Mouse (Mus musculus) embryo, embryonic 11.5 days (tissue): ENCODE results near the gene March7.

ENCODE experiments used
- DNase-seq: peaks from one replicate; pipeline ENCODE4 v3.0.0-alpha.2; 2012; ENCODE audit warnings: low read depth, low spot score

Gene March7

DNA sequence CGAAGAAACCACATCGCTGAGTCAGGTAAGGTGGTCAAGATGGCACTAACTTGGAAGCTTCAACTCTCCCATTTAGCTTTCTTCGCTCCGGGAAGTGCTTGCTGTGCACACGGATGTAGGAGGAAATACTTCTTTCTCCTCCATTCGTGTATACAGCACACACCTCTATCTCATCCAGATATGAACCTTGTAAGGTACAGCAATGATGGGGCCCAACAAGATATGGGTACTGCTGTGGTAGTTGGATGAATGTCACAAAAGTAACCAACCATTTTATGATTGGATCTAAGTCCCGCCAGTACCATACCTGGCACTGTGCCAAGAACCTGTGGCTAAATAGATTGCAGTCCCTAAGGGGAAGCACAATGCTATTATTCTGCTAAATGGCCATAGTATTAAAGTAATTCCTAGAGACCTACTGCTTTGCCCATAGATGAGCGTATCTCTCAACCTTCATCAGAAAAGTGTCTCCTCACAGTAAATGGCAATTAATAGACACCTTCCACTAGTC is 75.5 kb downstream of the March7 start:
- DNase-seq = no peak

DNA sequence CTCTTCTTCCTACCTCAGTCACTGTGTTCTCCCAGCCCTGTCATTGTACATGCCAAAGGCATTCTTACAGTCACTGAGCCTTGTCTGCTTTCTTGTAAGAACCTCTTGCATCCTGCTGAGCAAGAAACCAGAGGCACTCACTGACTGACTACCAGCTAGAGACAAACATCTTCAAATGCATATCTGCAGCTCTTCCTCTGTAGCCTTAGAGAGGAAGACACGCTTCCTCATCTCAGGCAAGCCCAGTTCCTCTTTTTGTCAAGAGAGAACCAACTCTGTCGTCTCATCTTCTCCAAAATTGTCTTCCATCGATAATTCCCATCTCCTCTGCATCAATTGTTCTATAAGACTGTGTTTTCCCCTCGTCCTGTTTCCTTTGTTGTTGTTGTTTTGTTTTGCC is 78.9 kb downstream of the March7 start:
- DNase-seq = no peak

DNA sequence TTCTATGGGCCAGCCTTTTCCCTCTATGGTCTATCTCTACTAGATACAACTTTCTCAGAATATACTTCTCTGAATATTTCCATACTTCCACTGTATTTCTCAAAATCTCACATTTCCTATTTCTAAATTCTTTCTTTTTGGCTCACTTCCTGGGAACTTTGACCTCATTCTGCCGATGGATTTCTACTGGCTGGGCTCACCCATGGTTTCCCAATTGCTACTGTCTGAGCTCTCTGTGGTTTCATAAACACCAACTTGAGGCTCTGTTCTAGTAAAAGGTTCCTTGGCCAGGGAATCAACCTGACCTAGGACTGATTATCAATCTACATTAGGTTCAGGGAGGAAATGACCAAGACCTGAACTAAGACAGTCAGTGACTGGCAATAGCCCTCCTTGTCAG is 79.8 kb downstream of the March7 start:
- DNase-seq = no peak

DNA sequence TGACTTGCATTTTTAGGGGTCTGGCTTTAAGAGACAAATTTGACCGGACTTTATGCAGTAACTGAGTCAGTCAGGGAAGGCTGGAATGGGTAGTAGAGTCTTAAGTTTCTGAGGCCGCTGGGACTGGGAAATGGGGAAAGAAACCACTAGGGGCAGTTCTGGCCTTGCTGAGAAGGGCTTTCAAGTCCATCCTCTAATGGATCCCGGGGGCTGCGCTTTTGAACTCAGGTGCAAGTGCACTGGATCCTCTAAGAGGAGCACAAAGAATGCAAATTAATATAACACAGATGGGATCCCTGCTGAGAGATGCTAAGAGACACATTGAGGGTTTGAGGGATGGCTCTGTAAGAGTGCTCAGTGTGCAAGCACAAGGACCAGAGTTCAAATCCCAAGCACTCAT is 81.7 kb downstream of the March7 start:
- DNase-seq = no peak

DNA sequence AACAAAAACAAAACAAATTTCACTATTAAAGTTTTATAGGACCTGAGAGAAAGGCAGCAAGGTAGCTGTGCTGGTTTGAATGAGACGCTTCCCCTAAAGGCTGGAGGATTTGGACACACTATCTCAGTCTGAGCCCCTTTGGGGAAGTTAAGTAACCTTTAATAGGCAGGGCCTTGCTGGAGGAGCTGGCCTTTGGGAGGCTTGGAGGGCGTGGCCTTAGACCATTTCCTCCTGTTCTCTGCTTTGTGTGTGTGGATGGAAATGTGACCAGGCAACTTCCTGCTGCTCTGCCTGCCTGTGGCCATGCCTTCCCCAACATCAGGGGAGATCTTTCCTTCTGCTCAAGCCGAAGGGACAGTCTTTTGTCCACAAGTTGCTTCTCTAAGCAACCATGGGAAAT is 88.6 kb downstream of the March7 start:
- no peak for DNase-seq

DNA sequence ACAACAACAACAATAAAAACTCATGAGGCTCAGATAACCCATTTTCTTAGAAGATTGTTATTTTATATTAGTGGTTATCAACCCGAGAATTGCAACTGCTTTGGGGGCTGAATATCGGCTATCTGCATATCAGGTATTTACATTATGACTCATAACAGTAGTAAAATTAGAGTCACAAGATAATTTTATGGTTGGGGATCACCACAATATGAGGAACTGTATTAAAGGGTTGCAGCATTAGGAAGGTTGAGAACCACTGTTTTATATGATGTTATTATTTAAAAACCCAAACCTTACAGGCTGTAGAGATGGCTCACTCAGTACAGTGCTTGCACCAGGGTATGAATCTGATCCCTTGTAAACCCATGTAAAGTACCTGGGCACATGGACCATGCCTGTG is 89.6 kb downstream of the March7 start:
- DNase-seq = no peak
